Mouse (Mus musculus): Measurements from ENCODE around the gene Rpl41. TPM values are rescaled to one million over a fixed set of nuclear protein-coding genes. Genes with fewer than 3 reads are reported as not detected.

The Rpl41 gene
- polyA plus RNA-seq, 1 experiment from 2014 or later, result 4,229 TPM

- peak overlapping the region; percentile 78 for H3K27ac ChIP-seq
- H3K4me1 ChIP-seq, result peaks cover 7% of the 10 kb centered on the region; the same call in 1 of the 2 replicates
- 14% methylated on average over 18 of the region's 18 CpGs for WGBS
- H3K36me3 ChIP-seq, result no peaks in the 10 kb centered on the region
- no peaks in the 10 kb centered on the region for H3K27me3 ChIP-seq
- peak overlapping the region; percentile 25 for H3K4me3 ChIP-seq
- H3K9me3 ChIP-seq, result no peaks in the 10 kb centered on the region
- no peak overlapping the region for H3K9ac ChIP-seq
- peak; percentile 88 for ATAC-seq (ENCODE audit: insufficient number of reproducible peaks, low FRiP score, low TSS enrichment, low read depth)
- peak overlapping the region; percentile 36 for H3K4me2 ChIP-seq
Measured at GRCm38 (mm10) chr10:128536266-128536940, 12.7 kb downstream of the Rpl41 start.

- no peak; the same call in 1 of the 2 replicates for ATAC-seq (ENCODE audit: insufficient number of reproducible peaks, low FRiP score, low TSS enrichment, low read depth)
- Histone ChIP-seq H3K4me2 (peak overlapping the region; percentile 36), H3K9me3 (no peaks in the 10 kb centered on the region), H3K36me3 (no peaks in the 10 kb centered on the region), H3K4me3 (peak overlapping the region; percentile 25), H3K27ac (peak overlapping the region; percentile 78), H3K4me1 (peaks cover 7% of the 10 kb centered on the region; the same call in 1 of the 2 replicates), H3K27me3 (no peaks in the 10 kb centered on the region), H3K9ac (no peak overlapping the region)
- 61% methylated on average over 4 of the region's 4 CpGs for WGBS
Measured at GRCm38 (mm10) chr10:128535624-128536265, 13.4 kb downstream of the Rpl41 start.

- no peak overlapping the region for H3K4me2 ChIP-seq
- no peaks in the 10 kb centered on the region for H3K27me3 ChIP-seq
- no peak overlapping the region for H3K4me3 ChIP-seq
- WGBS, result 83% methylated on average over 2 of the region's 2 CpGs
- no peaks in the 10 kb centered on the region for H3K36me3 ChIP-seq
- H3K9me3 ChIP-seq, result no peaks in the 10 kb centered on the region
- H3K27ac ChIP-seq, result no peak overlapping the region
- peaks cover 7% of the 10 kb centered on the region; the same call in 1 of the 2 replicates for H3K4me1 ChIP-seq
- H3K9ac ChIP-seq, result no peak overlapping the region
- no peak for ATAC-seq (ENCODE audit: insufficient number of reproducible peaks, low FRiP score, low TSS enrichment, low read depth)
Measured at GRCm38 (mm10) chr10:128535206-128535605, 13.9 kb downstream of the Rpl41 start.

GRCm38 (mm10) chr10:128526366-128527356 lies 22.4 kb downstream of the Rpl41 start:
- H3K27ac ChIP-seq, result peak overlapping the region; percentile 91
- H3K4me2 ChIP-seq, result peak overlapping the region; percentile 92
- ATAC-seq (ENCODE audit: insufficient number of reproducible peaks, low FRiP score, low TSS enrichment, low read depth), result no peak

GRCm38 (mm10) chr10:128525671-128526308 lies 23.3 kb downstream of the Rpl41 start, which contains the start of gene Esyt1:
TSS of gene Esyt1 (minus strand) at chr10:128525871.
- peaks cover 18% of the 10 kb centered on the region for H3K36me3 ChIP-seq
- H3K9me3 ChIP-seq, result no peaks in the 10 kb centered on the region
- H3K27me3 ChIP-seq, result no peaks in the 10 kb centered on the region
- peaks cover 20% of the 10 kb centered on the region for H3K4me1 ChIP-seq
- H3K27ac ChIP-seq, result peak within 1 kb of the TSS; percentile 91
- H3K9ac ChIP-seq, result peak within 1 kb of the TSS; percentile 83
- H3K4me3 ChIP-seq, result peak within 1 kb of the TSS; percentile 95
- ATAC-seq (ENCODE audit: insufficient number of reproducible peaks, low FRiP score, low TSS enrichment, low read depth), result peak; percentile 99
- peak within 1 kb of the TSS; percentile 92 for H3K4me2 ChIP-seq
- WGBS, result under 1% methylated on average over 37 of the region's 37 CpGs

More at GRCm38 (mm10) chr10:128526366-128527356, 22.4 kb downstream of the Rpl41 start:
- Histone ChIP-seq H3K27me3 (no peaks in the 10 kb centered on the region), H3K9ac (peak overlapping the region; percentile 23; the same call in 1 of the 2 replicates), H3K4me1 (peaks cover 20% of the 10 kb centered on the region), H3K9me3 (no peaks in the 10 kb centered on the region), H3K36me3 (peaks cover 10% of the 10 kb centered on the region), H3K4me3 (peak overlapping the region; percentile 95)
- 31% methylated on average over 28 of the region's 28 CpGs for WGBS

GRCm38 (mm10) chr10:128524732-128525662 lies 24.1 kb downstream of the Rpl41 start:
- WGBS, result under 1% methylated on average over 58 of the region's 58 CpGs
- peak; percentile 2; the same call in 1 of the 2 replicates for ATAC-seq (ENCODE audit: insufficient number of reproducible peaks, low FRiP score, low TSS enrichment, low read depth)
- peak overlapping the region; percentile 83 for H3K9ac ChIP-seq
- H3K36me3 ChIP-seq, result peaks cover 26% of the 10 kb centered on the region
- H3K4me1 ChIP-seq, result peaks cover 20% of the 10 kb centered on the region
- H3K4me2 ChIP-seq, result peak overlapping the region; percentile 92
- H3K9me3 ChIP-seq, result no peaks in the 10 kb centered on the region
- peak overlapping the region; percentile 95 for H3K4me3 ChIP-seq
- no peaks in the 10 kb centered on the region for H3K27me3 ChIP-seq
- peak overlapping the region; percentile 91 for H3K27ac ChIP-seq

- no peak overlapping the region for H3K27ac ChIP-seq
- peak overlapping the region; percentile 92 for H3K4me2 ChIP-seq
- H3K4me3 ChIP-seq, result peak overlapping the region; percentile 95
- H3K27me3 ChIP-seq, result no peaks in the 10 kb centered on the region
- H3K4me1 ChIP-seq, result peaks cover 20% of the 10 kb centered on the region
- 12% methylated on average over 11 of the region's 11 CpGs for WGBS
- H3K9ac ChIP-seq, result peak overlapping the region; percentile 83; the same call in 1 of the 2 replicates
- no peak for ATAC-seq (ENCODE audit: insufficient number of reproducible peaks, low FRiP score, low TSS enrichment, low read depth)
- no peaks in the 10 kb centered on the region for H3K9me3 ChIP-seq
- H3K36me3 ChIP-seq, result peaks cover 32% of the 10 kb centered on the region
Measured at GRCm38 (mm10) chr10:128524111-128524731, 24.9 kb downstream of the Rpl41 start.

- Histone ChIP-seq H3K4me2 (no peak overlapping the region), H3K9me3 (no peaks in the 10 kb centered on the region), H3K36me3 (peaks cover 48% of the 10 kb centered on the region), H3K4me3 (no peak overlapping the region), H3K4me1 (peaks cover 20% of the 10 kb centered on the region), H3K9ac (no peak overlapping the region), H3K27ac (no peak overlapping the region), H3K27me3 (peaks cover 8% of the 10 kb centered on the region; the same call in 1 of the 2 replicates)
- no peak for ATAC-seq (ENCODE audit: insufficient number of reproducible peaks, low FRiP score, low TSS enrichment, low read depth)
- WGBS, result 72% methylated on average over 6 of the region's 6 CpGs
Measured at GRCm38 (mm10) chr10:128522351-128522750, 26.8 kb downstream of the Rpl41 start.

GRCm38 (mm10) chr10:128520591-128520990 lies 28.5 kb downstream of the Rpl41 start:
- H3K4me2 ChIP-seq, result no peak overlapping the region
- H3K4me1 ChIP-seq, result peaks cover 15% of the 10 kb centered on the region
- no peak overlapping the region for H3K27ac ChIP-seq
- H3K9ac ChIP-seq, result no peak overlapping the region
- H3K9me3 ChIP-seq, result no peaks in the 10 kb centered on the region
- H3K36me3 ChIP-seq, result peaks cover 66% of the 10 kb centered on the region
- 82% methylated on average over 16 of the region's 16 CpGs for WGBS
- H3K4me3 ChIP-seq, result no peak overlapping the region
- H3K27me3 ChIP-seq, result peaks cover 16% of the 10 kb centered on the region; the same call in 1 of the 2 replicates
- no peak for ATAC-seq (ENCODE audit: insufficient number of reproducible peaks, low FRiP score, low TSS enrichment, low read depth)

GRCm38 (mm10) chr10:128518833-128519232 lies 30.3 kb downstream of the Rpl41 start:
- peaks cover 75% of the 10 kb centered on the region for H3K36me3 ChIP-seq
- 72% methylated on average over 7 of the region's 7 CpGs for WGBS
- H3K27me3 ChIP-seq, result peaks cover 16% of the 10 kb centered on the region; the same call in 1 of the 2 replicates
- no peak for ATAC-seq (ENCODE audit: insufficient number of reproducible peaks, low FRiP score, low TSS enrichment, low read depth)
- H3K9ac ChIP-seq, result no peak overlapping the region
- H3K4me1 ChIP-seq, result peaks cover 3% of the 10 kb centered on the region; the same call in 1 of the 2 replicates
- H3K4me3 ChIP-seq, result no peak overlapping the region
- H3K9me3 ChIP-seq, result no peaks in the 10 kb centered on the region
- H3K4me2 ChIP-seq, result no peak overlapping the region
- no peak overlapping the region for H3K27ac ChIP-seq

All from limb, embryonic 15.5 days (tissue).